In genomic region chr4:105104099-105104872, GRCm38 (mm10) we compare ENCODE assay signal across 23 mouse cellular contexts. TPM values are rescaled to one million over a fixed set of nuclear protein-coding genes. Genes with fewer than 3 reads are reported as not detected.
DNase-seq lines count a peak whose midpoint lies in the region; ATAC-seq and TF ChIP-seq lines count a peak whose summit lies in the region.
"Had no signal": no experiment of that assay in that cellular context is flagged by ENCODE, and none has a peak within 500 bp of the region (broad histone marks: within the 10 kb centered on the region; RNA-seq: fewer than 3 reads in every experiment).

No protein-coding gene starts in this region.

- TF ChIP-seq EP300 in heart, adult 2 months (IDR thresholded peaks at IDR 0.05; ENCODE audit: insufficient read depth, low read depth, low read length), result no peak

- intact Hi-C loops in heart, adult 2 months (cut with DNase I), result no loop called here
- intact Hi-C loops in heart, postnatal 36 days (cut with DNase I), result no loop called here

- peak; percentile 27 for DNase-seq in adrenal gland, adult 2 months
- no peak for DNase-seq in adrenal gland, postnatal 4 days (ENCODE audit: low spot score in 2 of 2)
- peak in 1 of 2 experiments; percentile 23 for DNase-seq in heart, adult 2 months
- no peak for DNase-seq in heart, postnatal 36 days
- DNase-seq in kidney, adult 8-10 months, result peak; percentile 38 to 41
- DNase-seq in kidney, postnatal 4 days, result no peak
- peak; percentile 7 for DNase-seq in 3T3-L1 (ENCODE audit: low read depth, low spot score)
- DNase-seq: adrenal gland, postnatal 25 days; cerebellum, adult 11-12 months; cerebellum, postnatal 25 days; embryo, embryonic 11 days; gastrocnemius, postnatal 36 days; lung, embryonic 14.5 days; lung, postnatal 4 days; right cerebral cortex, adult 18-20 months had no signal

- TF ChIP-seq CTCF in heart, adult 2 months (IDR thresholded peaks at IDR 0.05), result no peak

- peaks cover 2% of the 10 kb centered on the region; the same call in 1 of the 2 replicates for H3K4me1 ChIP-seq in heart, adult 2 months (ENCODE audit: control insufficient read depth, insufficient read depth, low read length)
- H3K4me1 ChIP-seq: neural tube, embryonic 12.5 days had no signal

- H3K4me3 ChIP-seq in heart, adult 2 months, result no peak overlapping the region
- H3K4me3 ChIP-seq: forebrain, embryonic 12.5 days; hindbrain, embryonic 10.5 days; limb, embryonic 10.5 days; midbrain, embryonic 12.5 days; neural tube, embryonic 12.5 days had no signal

- no peak for TF ChIP-seq POLR2A in heart, adult 2 months (IDR thresholded peaks at IDR 0.05; ENCODE audit: insufficient read depth, low read depth, low read length)

- H3K27ac ChIP-seq in heart, adult 2 months, result peak overlapping the region; percentile 40
- H3K27ac ChIP-seq: forebrain, embryonic 12.5 days; hindbrain, embryonic 10.5 days; limb, embryonic 10.5 days; midbrain, embryonic 12.5 days; neural tube, embryonic 12.5 days had no signal

- 63% methylated on average over 6 of the region's 6 CpGs for WGBS in heart, adult 2 months

- H3K9ac ChIP-seq in heart, adult 2 months (ENCODE audit: low read depth, low read length), result no peak overlapping the region
- H3K9ac ChIP-seq: forebrain, embryonic 12.5 days; lung, embryonic 14.5 days; midbrain, embryonic 12.5 days; neural tube, embryonic 12.5 days had no signal

- peaks cover 2% of the 10 kb centered on the region for H3K36me3 ChIP-seq in heart, adult 2 months (ENCODE audit: control insufficient read depth, insufficient read depth, low read length)
- H3K36me3 ChIP-seq: forebrain, embryonic 12.5 days; hindbrain, embryonic 10.5 days; limb, embryonic 10.5 days; midbrain, embryonic 12.5 days; neural tube, embryonic 12.5 days had no signal

- no peaks in the 10 kb centered on the region for H3K79me2 ChIP-seq in heart, adult 2 months (replicated peaks; ENCODE audit: control insufficient read depth, insufficient read depth, low read length)

- no peaks in the 10 kb centered on the region for H3K27me3 ChIP-seq in heart, adult 2 months (ENCODE audit: control insufficient read depth, insufficient read depth, low read length)
- H3K27me3 ChIP-seq: neural tube, embryonic 12.5 days had no signal

- ATAC-seq in megakaryocyte-erythroid progenitor cell, adult 5-6 weeks (replicated peaks; ENCODE audit: low FRiP score, low TSS enrichment, poor library complexity, severe bottlenecking), result no peak
- ATAC-seq: CD4-positive, CD25-positive, alpha-beta regulatory T cell, adult 4 months had no signal

RNA-seq across cellular contexts. Expression of gene Prkaa2, which starts 5.4 kb away (rescaled TPM):
- 1 to 10 TPM; 8.5 to 10.0 TPM for total RNA-seq in adrenal gland, adult 2 months (2021)
- 0.78 and 1.2 TPM in 2 replicates for polyA plus RNA-seq in adrenal gland, adult 2 months (2012; rRNA removed)
- total RNA-seq in adrenal gland, postnatal 4 days (2021), result 1 to 10 TPM; 5.9 to 7.7 TPM
- 10 to 100 TPM; 76.5 to 84.3 TPM for total RNA-seq in heart, adult 2 months (2021)
- polyA plus RNA-seq in heart, adult 2 months (2012; rRNA removed), result 21.6 and 48.2 TPM in 2 replicates
- 10 to 100 TPM; 76.0 to 78.1 TPM for total RNA-seq in heart, postnatal 36 days (2021)
- 0.04 TPM in 1 of 2 replicates, not detected in the other for total RNA-seq in megakaryocyte-erythroid progenitor cell, adult 5-6 weeks (2014; fragmentation: Nextera tagmentation)
- total RNA-seq in megakaryocyte-erythroid progenitor cell, adult 5-6 weeks (2017), result not detected in 2 replicates
- total RNA-seq: monocyte, adult 5-6 weeks had no signal
- polyA plus RNA-seq: CD4-positive, CD25-positive, alpha-beta regulatory T cell, adult 4 months had no signal

RNA-seq across cellular contexts. Expression of gene Plpp3, which starts 52.9 kb away (rescaled TPM):
- total RNA-seq in adrenal gland, adult 2 months (2021), result 100 to 1,000 TPM; 237 to 336 TPM
- polyA plus RNA-seq in adrenal gland, adult 2 months (2012; rRNA removed), result 246 and 342 TPM in 2 replicates
- total RNA-seq in adrenal gland, postnatal 4 days (2021), result 100 to 1,000 TPM; 231 to 252 TPM
- total RNA-seq in heart, adult 2 months (2021), result 10 to 100 TPM; 64.8 to 74.0 TPM
- 76.9 and 92.0 TPM in 2 replicates for polyA plus RNA-seq in heart, adult 2 months (2012; rRNA removed)
- 10 to 100 TPM; 66.2 to 75.1 TPM for total RNA-seq in heart, postnatal 36 days (2021)
- 0.47 and 0.94 TPM in 2 replicates for total RNA-seq in megakaryocyte-erythroid progenitor cell, adult 5-6 weeks (2014; fragmentation: Nextera tagmentation)
- total RNA-seq in megakaryocyte-erythroid progenitor cell, adult 5-6 weeks (2017), result 0.72 TPM in 1 of 2 replicates, not detected in the other

Comparison
In these comparisons a context has a peak if more than half of its experiments do, and no peak if none do; other contexts are left out.
1. DNase-seq: peak in adrenal gland, adult 2 months (single experiment), kidney, adult 8-10 months (2 of 2) and 3T3-L1 (single experiment); none in adrenal gland, postnatal 4 days (0 of 2), heart, postnatal 36 days (0 of 2) and kidney, postnatal 4 days (0 of 2).
2. RNA of gene Prkaa2, which starts 5.4 kb away (total RNA-seq): 76.5 to 84.3 TPM in heart, adult 2 months and 76.0 to 78.1 TPM in heart, postnatal 36 days; 8.5 to 10.0 TPM in adrenal gland, adult 2 months, 5.9 to 7.7 TPM in adrenal gland, postnatal 4 days and 0.04 TPM in megakaryocyte-erythroid progenitor cell, adult 5-6 weeks; every median in the first group is over 4 times any median in the second.
3. RNA of gene Plpp3, which starts 52.9 kb away (total RNA-seq): 237 to 336 TPM in adrenal gland, adult 2 months, 231 to 252 TPM in adrenal gland, postnatal 4 days, 66.2 to 75.1 TPM in heart, postnatal 36 days and 64.8 to 74.0 TPM in heart, adult 2 months; 0.47 to 0.94 TPM in megakaryocyte-erythroid progenitor cell, adult 5-6 weeks; every median in the first group is over 10 times any median in the second.